Mouse (Mus musculus): ENCODE measurements around the gene Atn1.

DNA sequence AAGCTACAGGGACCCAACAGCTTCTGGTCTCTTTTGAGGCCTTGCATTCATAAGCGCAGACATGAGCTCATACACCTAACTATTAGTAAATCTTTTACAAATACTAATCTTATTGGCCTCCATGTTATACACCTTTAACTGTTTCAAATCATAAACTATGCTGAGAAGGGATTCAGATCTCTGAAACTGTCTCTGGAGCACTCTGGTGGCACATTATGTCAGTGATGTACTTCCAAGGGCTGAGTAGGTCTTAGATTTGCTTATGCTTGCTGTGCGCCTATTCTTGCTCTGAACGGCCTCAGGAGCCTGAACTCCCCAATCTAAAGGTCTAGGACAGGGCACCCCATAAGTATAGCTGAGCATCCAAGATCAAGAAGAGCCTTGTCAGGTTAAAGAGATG is 14.5 kb downstream of the Atn1 start:
- TF ChIP-seq CTCF (IDR thresholded peaks at IDR 0.05; ENCODE audit: low read depth) (no peak), EP300 (IDR thresholded peaks at IDR 0.05; ENCODE audit: low read depth) (no peak)

Data from liver, postnatal 0 days (tissue).